Mouse (Mus musculus) liver, adult 2 months (tissue): ENCODE results near the gene Myo6.

Experiments used
- CTCF ChIP-seq: fragments of 200-500 bp; IDR thresholded peaks from 2 replicates; pipeline ENCODE4 v1.5.1; 2011; ENCODE audit warnings: low read depth, low read length, control low read depth
- POLR2A ChIP-seq: fragments of 200-500 bp; IDR thresholded peaks from 2 replicates; pipeline ENCODE4 v1.6.1; 2011; ENCODE audit warnings: low read length, control low read depth; ENCODE audit not compliant: insufficient read depth; ENCODE audit errors: extremely low read depth

GRCm38 (mm10) chr9:80351295-80351677 lies 186.5 kb downstream of the Myo6 start:
- TF ChIP-seq POLR2A (no peak), CTCF (no peak)
